Mouse (Mus musculus): ENCODE measurements around the gene Nodal. TPM values are rescaled to one million over a fixed set of nuclear protein-coding genes. Genes with fewer than 3 reads are reported as not detected.

The Nodal gene
- total and polyA plus RNA-seq, 2 experiments from 2014 or later = 0.33 to 0.58 TPM

DNA sequence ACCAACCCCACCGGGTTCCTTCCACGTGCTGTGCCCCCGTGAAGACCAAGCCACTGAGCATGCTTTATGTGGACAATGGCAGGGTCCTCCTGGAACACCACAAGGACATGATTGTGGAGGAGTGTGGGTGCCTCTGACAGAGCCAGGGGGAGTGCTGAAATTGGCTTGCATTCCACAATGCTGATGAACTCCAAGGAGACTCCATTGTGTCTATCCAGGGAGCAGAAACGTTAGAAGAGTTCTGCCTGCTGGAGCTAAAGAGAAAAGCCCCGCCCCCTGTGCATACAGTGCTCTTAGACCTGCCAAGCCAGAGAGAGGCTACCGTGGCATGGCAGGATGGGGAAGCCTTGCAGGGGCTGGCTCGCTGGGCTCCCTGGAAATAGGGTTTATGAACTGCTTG is 6.7 kb downstream of the Nodal start:
- H3K4me3 ChIP-seq (ENCODE audit: low read length) = no peak overlapping the region
- H3K4me2 ChIP-seq (ENCODE audit: low read depth, low read length) = peak overlapping the region; percentile 30; the same call in 1 of the 2 replicates
- H3K9me3 ChIP-seq (ENCODE audit: low read length) = no peaks in the 10 kb centered on the region
- peak; percentile 66 for DNase-seq (ENCODE audit: low spot score)
- no peak overlapping the region for H3K9ac ChIP-seq (replicated peaks; ENCODE audit: low read length)
- peak; percentile 68 for ATAC-seq
- peaks cover 5% of the 10 kb centered on the region; the same call in 1 of the 2 replicates for H3K27me3 ChIP-seq (ENCODE audit: insufficient read depth, low read length)
- H3K27ac ChIP-seq = no peak overlapping the region
- peaks cover 5% of the 10 kb centered on the region; the same call in 1 of the 2 replicates for H3K4me1 ChIP-seq (ENCODE audit: insufficient read depth, low read length)
- 11% methylated on average over 7 of the region's 7 CpGs for WGBS
- no peak for TF ChIP-seq CTCF (IDR thresholded peaks at IDR 0.05; ENCODE audit: low read depth)
- peaks cover 1% of the 10 kb centered on the region; the same call in 1 of the 2 replicates for H3K36me3 ChIP-seq (ENCODE audit: insufficient read depth, low read length)

DNA sequence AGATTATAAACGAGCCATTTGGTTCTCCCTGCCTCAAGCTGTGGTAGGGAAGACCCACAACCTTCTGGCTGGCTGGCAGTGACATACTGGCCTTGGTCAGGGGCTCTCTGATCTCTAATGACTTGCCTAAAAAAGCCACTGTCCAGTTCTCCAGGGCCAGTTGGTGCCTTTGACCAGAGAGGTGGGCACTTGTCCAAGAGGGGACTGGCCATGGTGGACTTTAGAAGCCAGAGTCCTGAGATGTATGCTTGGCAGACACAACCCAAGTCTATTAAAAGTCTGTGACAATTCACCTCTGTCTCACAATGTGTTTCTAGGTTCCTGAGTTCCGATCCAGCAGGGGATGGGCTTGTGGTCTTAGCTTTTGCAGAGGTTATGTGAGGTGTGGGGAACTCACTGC is 7.3 kb downstream of the Nodal start:
- no peak overlapping the region for H3K4me2 ChIP-seq (ENCODE audit: low read depth, low read length)
- no peak overlapping the region for H3K4me3 ChIP-seq (ENCODE audit: low read length)
- no peaks in the 10 kb centered on the region for H3K27me3 ChIP-seq (ENCODE audit: insufficient read depth, low read length)
- ATAC-seq (no peak), DNase-seq (ENCODE audit: low spot score) (no peak)
- peaks cover 7% of the 10 kb centered on the region; the same call in 1 of the 2 replicates for H3K36me3 ChIP-seq (ENCODE audit: insufficient read depth, low read length)
- H3K4me1 ChIP-seq (ENCODE audit: insufficient read depth, low read length) = peaks cover 5% of the 10 kb centered on the region; the same call in 1 of the 2 replicates
- no peak overlapping the region for H3K27ac ChIP-seq
- 58% methylated on average over 2 of the region's 2 CpGs for WGBS
- H3K9me3 ChIP-seq (ENCODE audit: low read length) = no peaks in the 10 kb centered on the region
- H3K9ac ChIP-seq (replicated peaks; ENCODE audit: low read length) = no peak overlapping the region
- no peak for TF ChIP-seq CTCF (IDR thresholded peaks at IDR 0.05; ENCODE audit: low read depth)

DNA sequence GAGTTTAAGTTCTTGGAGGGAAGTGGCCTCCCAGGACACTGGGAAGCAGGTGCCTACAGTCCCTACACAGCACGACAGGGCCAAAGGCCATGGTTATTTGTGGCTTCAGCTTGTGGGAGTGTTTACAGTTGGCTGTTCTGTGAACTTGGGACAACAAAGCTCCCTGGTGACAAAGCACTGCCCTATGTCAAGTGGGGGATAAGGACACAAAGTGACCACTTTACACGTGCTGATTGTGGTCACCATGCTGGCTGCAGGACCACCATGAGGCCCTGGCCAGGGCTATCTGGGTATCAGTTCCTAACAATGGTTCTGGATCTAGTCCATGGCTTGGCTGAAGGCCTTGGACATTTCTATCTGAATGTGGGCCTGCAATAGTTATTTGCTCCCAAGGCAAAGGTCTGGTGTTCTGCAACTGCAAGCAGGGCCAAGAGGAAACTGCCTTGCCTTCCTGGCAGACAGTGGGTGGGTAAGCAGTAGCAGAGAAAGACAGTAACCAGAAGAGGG is 8.5 kb downstream of the Nodal start:
- H3K4me1 ChIP-seq (ENCODE audit: insufficient read depth, low read length) = peaks cover 5% of the 10 kb centered on the region; the same call in 1 of the 2 replicates
- no peak overlapping the region for H3K27ac ChIP-seq
- H3K4me3 ChIP-seq (ENCODE audit: low read length) = no peak overlapping the region
- H3K9ac ChIP-seq (replicated peaks; ENCODE audit: low read length) = no peak overlapping the region
- no peak for TF ChIP-seq CTCF (IDR thresholded peaks at IDR 0.05; ENCODE audit: low read depth)
- no peaks in the 10 kb centered on the region for H3K9me3 ChIP-seq (ENCODE audit: low read length)
- H3K4me2 ChIP-seq (ENCODE audit: low read depth, low read length) = no peak overlapping the region
- WGBS = 61% methylated on average over 2 of the region's 2 CpGs
- H3K36me3 ChIP-seq (ENCODE audit: insufficient read depth, low read length) = peaks cover 19% of the 10 kb centered on the region; the same call in 1 of the 2 replicates
- no peaks in the 10 kb centered on the region for H3K27me3 ChIP-seq (ENCODE audit: insufficient read depth, low read length)
- no peak for ATAC-seq
- no peak for DNase-seq (ENCODE audit: low spot score)

DNA sequence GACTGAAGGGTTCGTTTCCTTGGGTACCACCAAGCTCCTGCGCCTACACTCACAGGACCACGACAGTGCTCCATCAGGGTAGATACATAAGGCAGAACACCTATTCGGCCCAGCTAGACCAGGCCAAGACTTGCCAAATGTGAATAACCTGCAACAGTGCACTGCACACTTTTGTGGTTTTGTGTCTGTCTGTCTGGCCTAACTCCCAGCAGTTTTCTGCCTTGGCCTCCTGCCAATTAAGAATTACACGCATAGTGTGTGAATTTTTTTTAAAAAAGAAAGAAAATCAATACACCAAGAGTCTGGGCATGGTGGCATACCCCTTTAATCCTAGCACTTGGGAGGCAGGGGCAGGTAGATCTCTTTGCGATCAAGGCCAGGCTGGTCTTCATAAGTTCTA is 10.2 kb downstream of the Nodal start:
- no peak overlapping the region for H3K9ac ChIP-seq (replicated peaks; ENCODE audit: low read length)
- DNase-seq (ENCODE audit: low spot score) = no peak
- H3K9me3 ChIP-seq (ENCODE audit: low read length) = no peaks in the 10 kb centered on the region
- no peak for TF ChIP-seq CTCF (IDR thresholded peaks at IDR 0.05; ENCODE audit: low read depth)
- no peak overlapping the region; the same call in 1 of the 2 replicates for H3K27ac ChIP-seq
- peaks cover 5% of the 10 kb centered on the region; the same call in 1 of the 2 replicates for H3K4me1 ChIP-seq (ENCODE audit: insufficient read depth, low read length)
- WGBS = 78% methylated on average over 6 of the region's 6 CpGs
- no peak overlapping the region for H3K4me2 ChIP-seq (ENCODE audit: low read depth, low read length)
- H3K4me3 ChIP-seq (ENCODE audit: low read length) = no peak overlapping the region
- ATAC-seq = no peak
- no peaks in the 10 kb centered on the region for H3K27me3 ChIP-seq (ENCODE audit: insufficient read depth, low read length)
- peaks cover 26% of the 10 kb centered on the region; the same call in 1 of the 2 replicates for H3K36me3 ChIP-seq (ENCODE audit: insufficient read depth, low read length)

DNA sequence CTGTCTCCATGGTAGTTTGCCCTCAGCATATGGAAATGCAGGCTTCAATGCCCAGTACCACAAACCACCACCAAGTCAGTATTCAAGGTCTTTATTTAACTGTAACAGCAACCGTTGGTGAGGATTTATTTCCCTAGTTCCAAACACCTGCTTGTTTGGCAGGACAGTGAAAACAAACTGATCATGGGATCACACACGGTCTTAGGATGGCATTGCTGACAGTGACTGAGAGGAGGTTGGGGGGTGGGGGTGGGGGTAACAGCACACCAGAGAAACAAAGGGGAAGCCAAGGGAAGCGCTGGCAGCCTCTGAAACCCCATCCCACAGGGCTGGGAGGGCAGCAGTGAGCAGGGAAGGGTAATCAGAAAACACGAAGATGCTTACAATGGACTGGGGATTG is 10.6 kb downstream of the Nodal start:
- Histone ChIP-seq H3K36me3 (ENCODE audit: insufficient read depth, low read length) (peaks cover 31% of the 10 kb centered on the region), H3K4me3 (ENCODE audit: low read length) (no peak overlapping the region), H3K9ac (replicated peaks; ENCODE audit: low read length) (no peak overlapping the region), H3K4me2 (ENCODE audit: low read depth, low read length) (no peak overlapping the region), H3K27me3 (ENCODE audit: insufficient read depth, low read length) (no peaks in the 10 kb centered on the region), H3K27ac (no peak overlapping the region; the same call in 1 of the 2 replicates), H3K4me1 (ENCODE audit: insufficient read depth, low read length) (peaks cover 5% of the 10 kb centered on the region; the same call in 1 of the 2 replicates), H3K9me3 (ENCODE audit: low read length) (no peaks in the 10 kb centered on the region)
- TF ChIP-seq CTCF (IDR thresholded peaks at IDR 0.05; ENCODE audit: low read depth) = no peak
- 37% methylated on average over 4 of the region's 4 CpGs for WGBS
- DNase-seq (ENCODE audit: low spot score) (no peak), ATAC-seq (0 out of 2 replicates have a peak, but pooled peaks have one; percentile 9)

DNA sequence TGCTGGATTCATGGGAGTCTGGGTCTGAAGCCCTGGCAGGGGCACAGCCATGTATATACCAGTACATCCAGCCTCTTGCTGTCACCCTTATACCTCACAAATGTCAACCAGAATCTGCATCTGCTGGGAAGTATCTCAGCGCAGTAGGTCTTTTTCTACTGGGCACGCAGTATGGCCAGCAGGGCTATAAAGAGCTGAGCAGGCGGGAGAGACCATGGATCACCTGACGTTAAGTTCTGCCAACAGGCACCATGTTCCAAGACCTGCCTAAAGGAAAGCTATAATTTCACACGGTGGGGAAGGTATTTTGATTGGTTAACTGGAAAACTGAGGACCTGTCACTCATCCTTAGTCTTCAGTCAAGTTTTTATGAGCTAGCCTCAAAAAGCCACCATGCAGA is 11.3 kb downstream of the Nodal start:
- Histone ChIP-seq H3K4me1 (ENCODE audit: insufficient read depth, low read length) (peaks cover 5% of the 10 kb centered on the region; the same call in 1 of the 2 replicates), H3K27me3 (ENCODE audit: insufficient read depth, low read length) (no peaks in the 10 kb centered on the region), H3K9ac (replicated peaks; ENCODE audit: low read length) (no peak overlapping the region), H3K4me3 (ENCODE audit: low read length) (no peak overlapping the region), H3K36me3 (ENCODE audit: insufficient read depth, low read length) (peaks cover 37% of the 10 kb centered on the region), H3K4me2 (ENCODE audit: low read depth, low read length) (no peak overlapping the region), H3K9me3 (ENCODE audit: low read length) (no peaks in the 10 kb centered on the region), H3K27ac (no peak overlapping the region)
- TF ChIP-seq CTCF (IDR thresholded peaks at IDR 0.05; ENCODE audit: low read depth) = no peak
- ATAC-seq (no peak), DNase-seq (ENCODE audit: low spot score) (no peak)
- WGBS = 87% methylated on average over 5 of the region's 5 CpGs

DNA sequence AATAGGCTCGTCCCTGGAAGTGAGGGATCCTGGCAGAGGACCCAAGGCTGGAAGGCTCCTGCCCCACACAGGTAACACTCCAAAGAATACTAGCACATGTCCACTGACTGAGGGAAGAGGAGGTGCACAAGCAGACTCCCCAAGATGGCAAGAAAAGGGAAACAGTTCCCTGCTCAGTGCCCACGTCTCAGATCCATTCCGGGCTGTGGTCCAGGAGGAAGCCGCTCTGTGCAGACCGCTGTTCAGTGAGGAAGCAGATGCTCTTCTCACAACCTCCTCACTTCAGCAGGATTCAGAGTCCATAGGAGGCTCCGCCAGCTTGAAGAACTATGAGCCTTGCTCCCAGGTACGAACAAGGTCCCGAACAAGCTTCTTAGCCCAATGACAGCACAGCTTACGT is 13.6 kb downstream of the Nodal start:
- H3K9me3 ChIP-seq (ENCODE audit: low read length) = no peaks in the 10 kb centered on the region
- H3K4me1 ChIP-seq (ENCODE audit: insufficient read depth, low read length) = no peaks in the 10 kb centered on the region; the same call in 1 of the 2 replicates
- TF ChIP-seq CTCF (IDR thresholded peaks at IDR 0.05; ENCODE audit: low read depth) = no peak
- no peak overlapping the region for H3K27ac ChIP-seq
- H3K4me3 ChIP-seq (ENCODE audit: low read length) = no peak overlapping the region
- WGBS = 86% methylated on average over 9 of the region's 9 CpGs
- ATAC-seq = no peak
- no peak overlapping the region for H3K4me2 ChIP-seq (ENCODE audit: low read depth, low read length)
- peaks cover 41% of the 10 kb centered on the region for H3K36me3 ChIP-seq (ENCODE audit: insufficient read depth, low read length)
- H3K9ac ChIP-seq (replicated peaks; ENCODE audit: low read length) = no peak overlapping the region
- no peaks in the 10 kb centered on the region for H3K27me3 ChIP-seq (ENCODE audit: insufficient read depth, low read length)
- no peak for DNase-seq (ENCODE audit: low spot score)

All from hindbrain, postnatal 0 days (tissue).